Mouse (Mus musculus): Measurements from ENCODE around the gene Tfam. TPM values are rescaled to one million over a fixed set of nuclear protein-coding genes. Genes with fewer than 3 reads are reported as not detected.
A peak's percentile ranks its signal among the peaks of the same experiment; 100 is the strongest.

Gene Tfam
- total RNA-seq (2015): 63.2 and 67.9 TPM in 2 replicates
- total RNA-seq (2017): 100 and 136 TPM in 2 replicates

GRCm38 (mm10) chr10:71238240-71238554 is at the start of gene Tfam:
Gene Tfam, minus strand, starts transcription at chr10:71238280.
- ATAC-seq (replicated peaks; ENCODE audit: poor library complexity): no peak

GRCm38 (mm10) chr10:71285126-71285580 is 47.1 kb upstream of the Tfam start, which contains the start of gene Ube2d1:
Gene Ube2d1, minus strand, starts transcription at chr10:71285262.
- peak; percentile 92 for ATAC-seq (replicated peaks; ENCODE audit: poor library complexity)

GRCm38 (mm10) chr10:71284511-71285125 is 46.5 kb upstream of the Tfam start:
- peak; percentile 20 for ATAC-seq (replicated peaks; ENCODE audit: poor library complexity)

- no peak for ATAC-seq (replicated peaks; ENCODE audit: poor library complexity)
These were observed 46.0 kb upstream of the Tfam start for GRCm38 (mm10) chr10:71284131-71284510.

- no peak for ATAC-seq (replicated peaks; ENCODE audit: poor library complexity)
These were observed 35.1 kb upstream of the Tfam start for GRCm38 (mm10) chr10:71273008-71273739.

GRCm38 (mm10) chr10:71267973-71268372 is 29.9 kb upstream of the Tfam start:
- no peak for ATAC-seq (replicated peaks; ENCODE audit: poor library complexity)

GRCm38 (mm10) chr10:71267511-71267910 is 29.4 kb upstream of the Tfam start:
- ATAC-seq (replicated peaks; ENCODE audit: poor library complexity): no peak

- no peak for ATAC-seq (replicated peaks; ENCODE audit: poor library complexity)
These were observed 27.0 kb upstream of the Tfam start for GRCm38 (mm10) chr10:71265067-71265466.

- ATAC-seq (replicated peaks; ENCODE audit: poor library complexity): no peak
These were observed 23.6 kb upstream of the Tfam start for GRCm38 (mm10) chr10:71261637-71262036.

- ATAC-seq (replicated peaks; ENCODE audit: poor library complexity): no peak
These were observed 20.9 kb upstream of the Tfam start for GRCm38 (mm10) chr10:71258943-71259342.

- no peak for ATAC-seq (replicated peaks; ENCODE audit: poor library complexity)
These were observed 20.4 kb upstream of the Tfam start for GRCm38 (mm10) chr10:71258516-71258915.

- ATAC-seq (replicated peaks; ENCODE audit: poor library complexity): no peak
These were observed 15.1 kb upstream of the Tfam start for GRCm38 (mm10) chr10:71253147-71253546.

- no peak for ATAC-seq (replicated peaks; ENCODE audit: poor library complexity)
These were observed 14.3 kb upstream of the Tfam start for GRCm38 (mm10) chr10:71252421-71252820.

GRCm38 (mm10) chr10:71251846-71252245 is 13.8 kb upstream of the Tfam start:
- no peak for ATAC-seq (replicated peaks; ENCODE audit: poor library complexity)

- ATAC-seq (replicated peaks; ENCODE audit: poor library complexity): no peak
These were observed 13.2 kb upstream of the Tfam start for GRCm38 (mm10) chr10:71251256-71251655.

- no peak for ATAC-seq (replicated peaks; ENCODE audit: poor library complexity)
These were observed 12.4 kb upstream of the Tfam start for GRCm38 (mm10) chr10:71250472-71250871.

- ATAC-seq (replicated peaks; ENCODE audit: poor library complexity): no peak
These were observed 11.2 kb upstream of the Tfam start for GRCm38 (mm10) chr10:71249086-71249880.

GRCm38 (mm10) chr10:71246956-71247355 is 8.9 kb upstream of the Tfam start:
- ATAC-seq (replicated peaks; ENCODE audit: poor library complexity): no peak

GRCm38 (mm10) chr10:71239479-71240120 is 1.5 kb upstream of the Tfam start:
- peak; percentile 47 for ATAC-seq (replicated peaks; ENCODE audit: poor library complexity)

- ATAC-seq (replicated peaks; ENCODE audit: poor library complexity): peak; percentile 95
These were observed 402 bp downstream of the Tfam start for GRCm38 (mm10) chr10:71237516-71238239.

- ATAC-seq (replicated peaks; ENCODE audit: poor library complexity): no peak
These were observed 4.0 kb downstream of the Tfam start for GRCm38 (mm10) chr10:71234071-71234470.

Data from megakaryocyte progenitor cell, adult 5-6 weeks (primary cell).